Mouse (Mus musculus) heart, adult 2 months (tissue): Measurements from ENCODE around the gene Mtmr3. TPM values are rescaled to one million over a fixed set of nuclear protein-coding genes. Genes with fewer than 3 reads are reported as not detected.
A peak's percentile ranks its signal among the peaks of the same experiment; 100 is the strongest.

Experiments used
- DNase-seq, 2 experiments: peaks; one replicate each; pipeline ENCODE4 v3.0.0; 2021
- H3K27ac ChIP-seq: fragments of 200-600 bp; 2 replicates; pipeline ENCODE4 v1.8.1; 2022
- H3K27me3 ChIP-seq: fragments of 200-500 bp; 2 replicates; pipeline ENCODE4 v1.6.1; 2012; ENCODE audit warnings: mild to moderate bottlenecking, low read length, inconsistent platforms, mixed read lengths; ENCODE audit not compliant: control insufficient read depth, insufficient read depth
- H3K36me3 ChIP-seq: fragments of 200-500 bp; 2 replicates; pipeline ENCODE4 v1.6.1; 2012; ENCODE audit warnings: low read length, inconsistent platforms; ENCODE audit not compliant: control insufficient read depth, insufficient read depth
- H3K4me1 ChIP-seq: fragments of 200-500 bp; 2 replicates; pipeline ENCODE4 v1.6.1; 2011; ENCODE audit warnings: low read length; ENCODE audit not compliant: control insufficient read depth, insufficient read depth
- H3K4me3 ChIP-seq: fragments of 200-600 bp; 2 replicates; pipeline ENCODE4 v1.8.1; 2022
- H3K79me2 ChIP-seq: fragments of 200-500 bp; replicated peaks from 2 replicates; pipeline ENCODE4 v1.6.1; 2012; ENCODE audit warnings: mild to moderate bottlenecking, inconsistent platforms, low read length, moderate library complexity, mixed read lengths; ENCODE audit not compliant: control insufficient read depth, insufficient read depth
- H3K9ac ChIP-seq: fragments of 200-500 bp; 2 replicates; pipeline ENCODE4 v1.6.1; 2012; ENCODE audit warnings: low read depth, mild to moderate bottlenecking, control low read depth, inconsistent platforms, low read length, mixed read lengths
- CTCF ChIP-seq: fragments of 200-600 bp; IDR thresholded peaks from 2 replicates; pipeline ENCODE4 v1.8.1; 2022; ENCODE audit warnings: antibody characterized with exemption, mild to moderate bottlenecking, moderate library complexity
- EP300 ChIP-seq: fragments of 200-500 bp; IDR thresholded peaks from 2 replicates; pipeline ENCODE4 v1.6.1; 2011; ENCODE audit warnings: low read depth, low read length, control low read depth; ENCODE audit not compliant: insufficient read depth
- POLR2A ChIP-seq: fragments of 200-500 bp; IDR thresholded peaks from 2 replicates; pipeline ENCODE4 v1.6.1; 2011; ENCODE audit warnings: mild to moderate bottlenecking, low read depth, low read length, control low read depth; ENCODE audit not compliant: insufficient read depth
- WGBS: fragments of 180-500 bp; shearing (Covaris S2); methylation state at CpG from one replicate; pipeline ENCODE4 v1.1.7; 2018; 5-methylcytosine and 5-hydroxymethylcytosine counted together
- intact Hi-C: fragments of 180-260 bp; cut with DNase I; formaldehyde crosslinking; loops from one replicate; pipeline ENCODE4 v1.15.1; 2025
- long read RNA-seq: library from polyadenylated mRNA; stranded (forward); transcript quantifications from one replicate; pipeline ENCODE4 v2.0.0, GENCODE M21; 2021
- polyA plus RNA-seq: library from polyadenylated mRNA; depleted of rRNA; stranded (reverse); fragments of >200 nt; gene quantifications from 2 replicates; pipeline ENCODE4 v1.2.3, GENCODE M21; 2012; rRNA removed
- total RNA-seq, 2 experiments: library from RNA; stranded (reverse); gene quantifications; 2 replicates each; pipeline ENCODE4 v1.2.3; 2021

Gene Mtmr3
- 10 to 100 TPM; 43.9 to 50.8 TPM for total RNA-seq
- polyA plus RNA-seq, result 24.4 and 37.5 TPM in 2 replicates
- long read RNA-seq, full-length matches to known transcripts, result 3 of 31 reads
- long read RNA-seq, partial matches to known transcripts, result 6 of 31 reads
- long read RNA-seq, other reads (novel, unspliced or antisense), result 22 of 31 reads

- Histone ChIP-seq H3K27ac (peak within 1 kb of the TSS; percentile 98), H3K4me1 (peaks cover 15% of the 10 kb centered on the region), H3K9ac (peak within 1 kb of the TSS; percentile 99), H3K4me3 (peak within 1 kb of the TSS; percentile 92), H3K27me3 (no peaks in the 10 kb centered on the region), H3K36me3 (peaks cover 15% of the 10 kb centered on the region), H3K79me2 (peaks cover 4% of the 10 kb centered on the region; the same call in 1 of the 2 replicates)
- 5% methylated on average over 52 of the region's 53 CpGs for WGBS
- TF ChIP-seq EP300, result 0 out of 2 replicates have a peak, but pooled peaks have one; percentile 25
- TF ChIP-seq CTCF, result no peak
- peak; percentile 64 for TF ChIP-seq POLR2A
- intact Hi-C loops, result loop anchor here (2.0 to 5.0 kb wide), 3 partner anchors 42 to 107 kb away; partner anchors contain the start of genes Ascc2, Uqcr10 and Zmat5
- DNase-seq, result peak; percentile 97 to 99
Observed at GRCm38 (mm10) chr11:4594608-4595500, at the start of gene Mtmr3. Mtmr3 (minus strand) TSS chr11:4594863.

- Histone ChIP-seq H3K27me3 (no peaks in the 10 kb centered on the region), H3K27ac (no peak overlapping the region), H3K79me2 (0 out of 2 replicates have a peak, but pooled peaks cover 4% of the 10 kb centered on the region), H3K4me1 (peaks cover 2% of the 10 kb centered on the region; the same call in 1 of the 2 replicates), H3K36me3 (no peaks in the 10 kb centered on the region; the same call in 1 of the 2 replicates), H3K9ac (no peak overlapping the region), H3K4me3 (no peak overlapping the region)
- TF ChIP-seq POLR2A, result no peak
- TF ChIP-seq CTCF, result no peak
- TF ChIP-seq EP300, result no peak
- 80% methylated on average over 5 of the region's 5 CpGs for WGBS
- DNase-seq, result no peak
- intact Hi-C loops, result loop anchor here (5.0 kb wide), 1 partner anchor 141 kb away; no protein-coding TSS in a partner anchor
Observed at GRCm38 (mm10) chr11:4643722-4644121, 49.1 kb upstream of the Mtmr3 start.

GRCm38 (mm10) chr11:4641185-4641584 is 46.5 kb upstream of the Mtmr3 start:
- DNase-seq, result no peak
- intact Hi-C loops, result loop anchor here (5.0 kb wide), 1 partner anchor 139 kb away; no protein-coding TSS in a partner anchor
- H3K27ac ChIP-seq, result no peak overlapping the region

GRCm38 (mm10) chr11:4638261-4638660 is 43.6 kb upstream of the Mtmr3 start:
- Histone ChIP-seq H3K36me3 (peaks cover 4% of the 10 kb centered on the region), H3K4me1 (peaks cover 11% of the 10 kb centered on the region), H3K9ac (no peak overlapping the region), H3K27me3 (no peaks in the 10 kb centered on the region), H3K79me2 (0 out of 2 replicates have a peak, but pooled peaks cover 4% of the 10 kb centered on the region), H3K4me3 (peak overlapping the region; percentile 68), H3K27ac (peak overlapping the region; percentile 87)
- no peak for DNase-seq
- 10% methylated on average over 7 of the region's 7 CpGs for WGBS
- TF ChIP-seq EP300 (no peak), POLR2A (no peak), CTCF (no peak)
- intact Hi-C loops, result no loop called here

More at GRCm38 (mm10) chr11:4641185-4641584, 46.5 kb upstream of the Mtmr3 start:
- Histone ChIP-seq H3K9ac (no peak overlapping the region), H3K27me3 (no peaks in the 10 kb centered on the region), H3K4me3 (no peak overlapping the region), H3K79me2 (0 out of 2 replicates have a peak, but pooled peaks cover 4% of the 10 kb centered on the region), H3K36me3 (peaks cover 4% of the 10 kb centered on the region), H3K4me1 (peaks cover 11% of the 10 kb centered on the region)
- TF ChIP-seq CTCF (no peak), EP300 (no peak), POLR2A (no peak)

- no peaks in the 10 kb centered on the region for H3K27me3 ChIP-seq
- peak within 1 kb of the TSS; percentile 87 for H3K27ac ChIP-seq
- peaks cover 11% of the 10 kb centered on the region for H3K4me1 ChIP-seq
- H3K79me2 ChIP-seq, result 0 out of 2 replicates have a peak, but pooled peaks cover 4% of the 10 kb centered on the region
- TF ChIP-seq POLR2A, result peak; percentile 76
- peak; percentile 31; the same call in 1 of the 2 replicates for TF ChIP-seq CTCF
- TF ChIP-seq EP300, result 0 out of 2 replicates have a peak, but pooled peaks have one; percentile 31
- intact Hi-C loops, result loop anchor here (2.0 kb wide), 1 partner anchor 43 kb away; the partner anchor contains the start of gene Mtmr3
- under 1% methylated on average over 35 of the region's 35 CpGs for WGBS
- H3K36me3 ChIP-seq, result peaks cover 4% of the 10 kb centered on the region
- H3K9ac ChIP-seq, result peak within 1 kb of the TSS; percentile 74
- H3K4me3 ChIP-seq, result peak within 1 kb of the TSS; percentile 68
- peak; percentile 96 to 99 for DNase-seq
Observed at GRCm38 (mm10) chr11:4637534-4638234, 43.0 kb upstream of the Mtmr3 start, which contains the start of gene Ascc2. Ascc2 (plus strand) TSS chr11:4637747.
